Mouse (Mus musculus): Measurements from ENCODE around the gene Xrra1. TPM values are rescaled to one million over a fixed set of nuclear protein-coding genes. Genes with fewer than 3 reads are reported as not detected.

Xrra1 gene
- total RNA-seq, 2 experiments from 2014 or later, result 0.78 to 1.2 TPM

- no peak for DNase-seq (ENCODE audit: low spot score in 2 of 2)
- intact Hi-C loops (cut with DNase I), result no loop called here
Measured at GRCm38 (mm10) chr7:99845533-99846236, 13.2 kb upstream of the Xrra1 start.

GRCm38 (mm10) chr7:99850534-99850933, 8.4 kb upstream of the Xrra1 start:
- intact Hi-C loops (cut with DNase I), result no loop called here

GRCm38 (mm10) chr7:99851121-99851520, 7.8 kb upstream of the Xrra1 start:
- DNase-seq (ENCODE audit: low spot score in 2 of 2), result no peak
- intact Hi-C loops (cut with DNase I), result no loop called here

More at GRCm38 (mm10) chr7:99850534-99850933, 8.4 kb upstream of the Xrra1 start:
- no peak for DNase-seq (ENCODE audit: low spot score in 2 of 2)

GRCm38 (mm10) chr7:99851618-99852017, 7.3 kb upstream of the Xrra1 start:
- no peak for DNase-seq (ENCODE audit: low spot score in 2 of 2)
- intact Hi-C loops (cut with DNase I), result no loop called here

GRCm38 (mm10) chr7:99853350-99853749, 5.6 kb upstream of the Xrra1 start:
- no peak for DNase-seq (ENCODE audit: low spot score in 2 of 2)
- intact Hi-C loops (cut with DNase I), result no loop called here

- intact Hi-C loops (cut with DNase I), result no loop called here
- no peak for DNase-seq (ENCODE audit: low spot score in 2 of 2)
Measured at GRCm38 (mm10) chr7:99854311-99854710, 4.6 kb upstream of the Xrra1 start.

- intact Hi-C loops (cut with DNase I), result no loop called here
- no peak for DNase-seq (ENCODE audit: low spot score in 2 of 2)
Measured at GRCm38 (mm10) chr7:99856266-99856861, 2.6 kb upstream of the Xrra1 start.

- intact Hi-C loops (cut with DNase I), result loop anchor here (2.0 kb wide), 1 partner anchor 123 kb away; the partner anchor contains the start of gene Rnf169
- DNase-seq (ENCODE audit: low spot score in 2 of 2), result no peak
Measured at GRCm38 (mm10) chr7:99858175-99858812, 622 bp upstream of the Xrra1 start.

- intact Hi-C loops (cut with DNase I), result no loop called here
- no peak for DNase-seq (ENCODE audit: low spot score in 2 of 2)
Measured at GRCm38 (mm10) chr7:99863362-99863761, 4.4 kb downstream of the Xrra1 start, which contains the start of gene Spcs2. Gene Spcs2 (minus strand): TSS chr7:99863462.

- no peak for DNase-seq (ENCODE audit: low spot score in 2 of 2)
- intact Hi-C loops (cut with DNase I), result no loop called here
Measured at GRCm38 (mm10) chr7:99864241-99865028, 5.5 kb downstream of the Xrra1 start.

GRCm38 (mm10) chr7:99865219-99865618, 6.3 kb downstream of the Xrra1 start:
- intact Hi-C loops (cut with DNase I), result no loop called here

GRCm38 (mm10) chr7:99869296-99869695, 10.4 kb downstream of the Xrra1 start:
- intact Hi-C loops (cut with DNase I), result no loop called here
- no peak for DNase-seq (ENCODE audit: low spot score in 2 of 2)

More at GRCm38 (mm10) chr7:99865219-99865618, 6.3 kb downstream of the Xrra1 start:
- no peak for DNase-seq (ENCODE audit: low spot score in 2 of 2)

GRCm38 (mm10) chr7:99873965-99874364, 15.0 kb downstream of the Xrra1 start:
- no peak for DNase-seq (ENCODE audit: low spot score in 2 of 2)
- intact Hi-C loops (cut with DNase I), result loop anchor here (10.0 kb wide), 1 partner anchor 349 kb away; no protein-coding TSS in a partner anchor

GRCm38 (mm10) chr7:99875891-99876290, 17.0 kb downstream of the Xrra1 start:
- no peak for DNase-seq (ENCODE audit: low spot score in 2 of 2)
- intact Hi-C loops (cut with DNase I), result loop anchor here (1.0 to 10.0 kb wide), 4 partner anchors 49 to 351 kb away; partner anchors contain the start of gene Neu3

GRCm38 (mm10) chr7:99876345-99876744, 17.4 kb downstream of the Xrra1 start:
- DNase-seq (ENCODE audit: low spot score in 2 of 2), result peak; percentile 90 to 94
- intact Hi-C loops (cut with DNase I), result loop anchor here (1.0 to 10.0 kb wide), 4 partner anchors 49 to 352 kb away; partner anchors contain the start of gene Neu3

- DNase-seq (ENCODE audit: low spot score in 2 of 2), result peak in 1 of 2 experiments; percentile 68
- intact Hi-C loops (cut with DNase I), result loop anchor here (5.0 to 10.0 kb wide), 2 partner anchors 51 to 353 kb away; partner anchors contain the start of gene Neu3
Measured at GRCm38 (mm10) chr7:99878254-99878653, 19.3 kb downstream of the Xrra1 start.

GRCm38 (mm10) chr7:99887230-99887735, 28.4 kb downstream of the Xrra1 start:
- peak in 1 of 2 experiments; percentile 18 for DNase-seq (ENCODE audit: low spot score in 2 of 2)
- intact Hi-C loops (cut with DNase I), result no loop called here

- no peak for DNase-seq (ENCODE audit: low spot score in 2 of 2)
- intact Hi-C loops (cut with DNase I), result no loop called here
Measured at GRCm38 (mm10) chr7:99887743-99888142, 28.8 kb downstream of the Xrra1 start.

GRCm38 (mm10) chr7:99889175-99889880, 30.4 kb downstream of the Xrra1 start:
- intact Hi-C loops (cut with DNase I), result no loop called here
- no peak for DNase-seq (ENCODE audit: low spot score in 2 of 2)
